Mouse (Mus musculus): ENCODE measurements around the gene Rab3a. TPM values are rescaled to one million over a fixed set of nuclear protein-coding genes. Genes with fewer than 3 reads are reported as not detected.

Gene Rab3a
- polyA plus RNA-seq, 1 experiment, result 7.8 TPM

DNA sequence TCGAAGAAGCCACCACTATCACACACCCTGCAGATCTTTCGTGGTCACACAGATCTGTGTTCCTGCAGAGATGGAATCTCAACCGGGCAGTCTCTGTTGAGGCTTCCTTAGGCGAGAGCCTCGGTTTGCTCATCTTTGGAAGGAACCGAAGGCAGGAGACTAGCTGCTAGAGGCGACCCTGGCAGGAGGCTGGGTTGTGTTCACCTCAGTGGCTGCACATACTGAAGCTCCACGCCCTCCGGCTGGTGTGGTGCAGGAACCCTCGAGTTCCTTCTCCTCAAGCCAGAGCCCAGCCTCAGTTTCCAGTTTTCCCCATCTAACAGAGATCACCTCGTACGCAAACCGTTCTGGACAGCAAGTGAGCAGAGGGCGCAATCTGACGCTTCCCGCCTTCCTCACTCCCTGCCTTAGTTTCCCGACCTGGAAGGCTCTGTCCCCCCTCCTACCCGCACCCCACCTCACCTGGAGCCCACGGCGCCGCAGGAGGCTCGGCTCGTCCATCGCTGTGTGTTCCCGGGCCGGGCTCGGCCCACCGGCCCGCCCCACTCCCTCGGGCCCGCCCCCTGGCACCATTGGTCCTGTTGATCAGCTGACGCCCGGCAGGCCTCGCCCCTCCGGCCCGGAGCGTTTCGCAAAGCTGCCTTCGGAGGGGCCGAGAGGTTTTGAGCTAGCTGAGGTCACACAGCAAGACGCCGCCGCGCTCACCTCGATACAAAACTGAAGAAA, 50.2 kb downstream of the Rab3a start, which contains the start of gene Mast3:
Mast3 (minus strand) TSS at position 574 of the 726 bp plus-strand sequence.
- peak within 1 kb of the TSS; percentile 100 for H3K4me3 ChIP-seq (replicated peaks)
- peaks cover 39% of the 10 kb centered on the region for H3K36me3 ChIP-seq (replicated peaks; ENCODE audit: low read length)
- H3K27me3 ChIP-seq (replicated peaks), result no peaks in the 10 kb centered on the region
- TF ChIP-seq FLI1 (IDR thresholded peaks at IDR 0.05; ENCODE audit: low read length) (no peak), GATA1 (IDR thresholded peaks at IDR 0.05; ENCODE audit: borderline replicate concordance, low read length) (no peak)
- H3K4me1 ChIP-seq, result peaks cover 86% of the 10 kb centered on the region
- no peaks in the 10 kb centered on the region for H3K9me3 ChIP-seq

DNA sequence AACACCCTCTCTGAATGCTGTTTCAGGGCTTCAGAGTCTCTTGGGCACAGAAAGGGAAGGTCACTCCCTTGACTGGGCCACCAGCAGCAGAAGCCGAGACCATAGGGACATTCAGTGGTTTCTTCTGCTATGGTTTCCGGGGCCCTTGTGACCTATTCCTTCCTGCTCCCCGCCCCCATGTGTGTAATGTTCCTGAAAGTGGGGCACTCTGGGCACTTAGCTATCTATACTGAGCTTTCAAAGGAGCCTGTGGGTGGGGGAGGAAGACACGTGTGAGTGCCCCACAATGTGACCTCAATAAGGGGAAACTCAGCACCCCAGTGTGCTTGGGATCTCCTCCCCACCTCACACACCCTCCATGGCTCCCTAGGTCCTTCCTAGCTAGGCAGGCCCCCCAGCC, 52.1 kb downstream of the Rab3a start:
- H3K27me3 ChIP-seq (replicated peaks), result no peaks in the 10 kb centered on the region
- peaks cover 33% of the 10 kb centered on the region for H3K36me3 ChIP-seq (replicated peaks; ENCODE audit: low read length)
- H3K4me1 ChIP-seq, result peaks cover 86% of the 10 kb centered on the region
- H3K4me3 ChIP-seq (replicated peaks), result peak overlapping the region; percentile 87
- TF ChIP-seq FLI1 (IDR thresholded peaks at IDR 0.05; ENCODE audit: low read length) (peak; percentile 76; the same call in 1 of the 2 replicates), GATA1 (IDR thresholded peaks at IDR 0.05; ENCODE audit: borderline replicate concordance, low read length) (no peak)
- H3K9me3 ChIP-seq, result no peaks in the 10 kb centered on the region

DNA sequence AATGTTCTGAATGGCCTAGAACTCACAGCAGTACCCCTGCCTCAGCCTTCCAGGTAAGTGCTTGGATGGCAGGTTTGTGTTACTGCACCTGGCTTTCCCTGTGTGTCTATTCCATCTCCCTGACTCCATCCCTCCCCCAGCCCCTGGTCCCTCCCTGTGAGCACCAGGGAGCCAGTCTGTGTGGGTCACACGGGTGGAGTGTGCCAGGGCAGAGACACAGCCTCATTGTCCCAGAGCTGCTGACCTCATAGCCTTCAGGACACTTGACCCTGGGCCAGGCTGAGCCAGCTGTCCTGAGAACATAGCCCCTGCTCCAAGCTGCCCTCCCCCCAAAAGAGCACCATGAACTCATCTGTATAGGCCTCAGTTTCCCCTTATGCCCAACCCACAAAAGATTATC, 52.8 kb downstream of the Rab3a start:
- Histone ChIP-seq H3K9me3 (no peaks in the 10 kb centered on the region), H3K36me3 (replicated peaks; ENCODE audit: low read length) (peaks cover 28% of the 10 kb centered on the region), H3K4me3 (replicated peaks) (peak overlapping the region; percentile 87), H3K4me1 (peaks cover 85% of the 10 kb centered on the region), H3K27me3 (replicated peaks) (no peaks in the 10 kb centered on the region)
- TF ChIP-seq GATA1 (IDR thresholded peaks at IDR 0.05; ENCODE audit: borderline replicate concordance, low read length), result no peak
- no peak for TF ChIP-seq FLI1 (IDR thresholded peaks at IDR 0.05; ENCODE audit: low read length)

DNA sequence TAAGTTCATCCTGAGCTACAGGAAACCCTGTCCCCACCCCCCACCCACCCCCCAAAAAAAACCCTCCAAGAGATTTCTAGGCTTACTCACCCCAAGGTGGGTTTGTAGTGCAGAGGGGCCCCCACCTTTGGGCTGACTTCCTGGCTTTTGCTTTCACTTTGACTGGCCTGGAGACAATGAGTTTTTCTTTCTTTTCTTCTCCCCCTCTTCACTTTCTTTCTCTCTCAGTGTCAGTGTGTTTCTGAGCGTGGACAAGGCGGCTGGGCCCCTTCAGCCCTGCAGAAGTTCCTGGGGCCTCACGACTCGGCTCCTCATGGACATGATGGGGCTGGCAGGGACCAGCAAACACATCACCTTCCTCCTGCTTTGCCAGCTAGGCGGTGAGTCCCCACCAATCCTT, 53.8 kb downstream of the Rab3a start, which contains the start of gene Il12rb1:
Il12rb1 (plus strand) TSS at position 211 of the 400 bp plus-strand sequence.
- H3K4me1 ChIP-seq, result peaks cover 85% of the 10 kb centered on the region
- peak within 1 kb of the TSS; percentile 87 for H3K4me3 ChIP-seq (replicated peaks)
- no peaks in the 10 kb centered on the region for H3K9me3 ChIP-seq
- no peaks in the 10 kb centered on the region for H3K27me3 ChIP-seq (replicated peaks)
- no peak for TF ChIP-seq GATA1 (IDR thresholded peaks at IDR 0.05; ENCODE audit: borderline replicate concordance, low read length)
- peaks cover 30% of the 10 kb centered on the region for H3K36me3 ChIP-seq (replicated peaks; ENCODE audit: low read length)

Other genes starting within 250 kb of the Rab3a start
- 135 and 319 TPM in 2 replicates for gene Rex1bd, start 247.9 kb upstream of the Rab3a start, polyA plus RNA-seq (2012; ENCODE audit: insufficient read depth, low replicate concordance)
- gene Uba52, start 243.9 kb upstream of the Rab3a start, polyA plus RNA-seq (2012; ENCODE audit: insufficient read depth, low replicate concordance), result 499 and 989 TPM in 2 replicates
- gene Fkbp8, start 227.0 kb upstream of the Rab3a start, polyA plus RNA-seq (2012; ENCODE audit: insufficient read depth, low replicate concordance), result 3,667 and 5,102 TPM in 2 replicates
- gene Kxd1, start 226.7 kb upstream of the Rab3a start, polyA plus RNA-seq (2012; ENCODE audit: insufficient read depth, low replicate concordance), result 33.5 and 40.2 TPM in 2 replicates
- gene Ell, start 215.2 kb upstream of the Rab3a start, polyA plus RNA-seq (2012; ENCODE audit: insufficient read depth, low replicate concordance), result 58.8 and 65.3 TPM in 2 replicates
- 165 and 201 TPM in 2 replicates for gene Isyna1, start 160.3 kb upstream of the Rab3a start, polyA plus RNA-seq (2012; ENCODE audit: insufficient read depth, low replicate concordance)
- gene Ssbp4, start 145.8 kb upstream of the Rab3a start, polyA plus RNA-seq (2012; ENCODE audit: insufficient read depth, low replicate concordance), result 1,561 and 3,509 TPM in 2 replicates
- gene Lrrc25, start 138.5 kb upstream of the Rab3a start, polyA plus RNA-seq (2012; ENCODE audit: insufficient read depth, low replicate concordance), result 19.0 and 34.7 TPM in 2 replicates
- 2.5 and 4.5 TPM in 2 replicates for gene Gdf15, start 122.2 kb upstream of the Rab3a start, polyA plus RNA-seq (2012; ENCODE audit: insufficient read depth, low replicate concordance)
- gene Pgpep1, start 94.3 kb upstream of the Rab3a start, polyA plus RNA-seq (2012; ENCODE audit: insufficient read depth, low replicate concordance), result 10.2 and 10.5 TPM in 2 replicates
- gene Lsm4, start 81.4 kb upstream of the Rab3a start, polyA plus RNA-seq (2012; ENCODE audit: insufficient read depth, low replicate concordance), result 103 and 569 TPM in 2 replicates
- gene Jund, start 55.7 kb upstream of the Rab3a start, polyA plus RNA-seq (2012; ENCODE audit: insufficient read depth, low replicate concordance), result 972 and 2,520 TPM in 2 replicates
- gene Iqcn, start 51.2 kb upstream of the Rab3a start, polyA plus RNA-seq (2012; ENCODE audit: insufficient read depth, low replicate concordance), result not detected in 2 replicates
- gene Gm3336, start 36.1 kb upstream of the Rab3a start, polyA plus RNA-seq (2012; ENCODE audit: insufficient read depth, low replicate concordance), result 0.26 TPM in 1 of 2 replicates, not detected in the other
- 0.03 TPM in 1 of 2 replicates, not detected in the other for gene Pde4c, start 31.0 kb upstream of the Rab3a start, polyA plus RNA-seq (2012; ENCODE audit: insufficient read depth, low replicate concordance)
- gene Mpv17l2, start 6.3 kb downstream of the Rab3a start, polyA plus RNA-seq (2012; ENCODE audit: insufficient read depth, low replicate concordance), result 99.7 and 186 TPM in 2 replicates
- 51.5 and 59.4 TPM in 2 replicates for gene Pik3r2, start 22.0 kb downstream of the Rab3a start, polyA plus RNA-seq (2012; ENCODE audit: insufficient read depth, low replicate concordance)
- gene Mast3, start 50.4 kb downstream of the Rab3a start, polyA plus RNA-seq (2012; ENCODE audit: insufficient read depth, low replicate concordance), result 370 and 778 TPM in 2 replicates
- gene Il12rb1, start 53.8 kb downstream of the Rab3a start, polyA plus RNA-seq (2012; ENCODE audit: insufficient read depth, low replicate concordance), result 10.8 and 11.1 TPM in 2 replicates
- gene Arrdc2, start 85.0 kb downstream of the Rab3a start, polyA plus RNA-seq (2012; ENCODE audit: insufficient read depth, low replicate concordance), result 30.6 and 35.6 TPM in 2 replicates
- gene Kcnn1, start 108.6 kb downstream of the Rab3a start, polyA plus RNA-seq (2012; ENCODE audit: insufficient read depth, low replicate concordance), result 3.4 and 11.8 TPM in 2 replicates
- gene Ccdc124, start 119.3 kb downstream of the Rab3a start, polyA plus RNA-seq (2012; ENCODE audit: insufficient read depth, low replicate concordance), result 92.6 and 282 TPM in 2 replicates
- gene Slc5a5, start 138.1 kb downstream of the Rab3a start, polyA plus RNA-seq (2012; ENCODE audit: insufficient read depth, low replicate concordance), result 0.13 and 1.5 TPM in 2 replicates
- 4,812 and 7,707 TPM in 2 replicates for gene Rpl18a, start 142.7 kb downstream of the Rab3a start, polyA plus RNA-seq (2012; ENCODE audit: insufficient read depth, low replicate concordance)
- gene Map1s, start 151.3 kb downstream of the Rab3a start, polyA plus RNA-seq (2012; ENCODE audit: insufficient read depth, low replicate concordance), result 69.6 and 104 TPM in 2 replicates